Mouse (Mus musculus) spleen, adult 2 months (tissue): ENCODE data around the gene Mospd2.

Experiments
- CTCF ChIP-seq: fragments of 200-500 bp; IDR thresholded peaks from 2 replicates; pipeline ENCODE4 v1.5.1; 2011; ENCODE audit warnings: mild to moderate bottlenecking, inconsistent platforms; ENCODE audit not compliant: insufficient read depth, insufficient read length, insufficient replicate concordance; ENCODE audit errors: extremely low read depth
- POLR2A ChIP-seq: fragments of 200-500 bp; IDR thresholded peaks from 2 replicates; pipeline ENCODE4 v1.6.1; 2011; ENCODE audit warnings: low read depth, low read length, inconsistent platforms

DNA sequence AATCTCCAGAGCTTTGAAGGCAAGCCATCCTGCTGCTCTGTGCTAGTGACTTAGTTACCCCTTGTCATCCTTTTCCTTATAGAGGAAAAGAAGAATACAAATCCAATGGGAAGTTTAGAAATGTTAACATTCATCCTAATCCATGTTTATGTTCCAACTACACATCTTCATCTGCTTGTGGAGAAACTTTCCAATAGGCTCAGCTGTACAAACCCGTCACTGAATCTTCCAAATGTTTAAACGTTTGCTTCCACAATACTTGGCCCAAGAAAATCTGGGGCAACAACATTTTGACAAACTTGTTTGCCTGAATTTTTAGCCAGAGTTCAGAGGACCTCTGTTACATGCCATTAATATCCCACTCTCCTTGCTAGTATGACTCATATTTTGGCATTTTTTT is 78.3 kb downstream of the Mospd2 start:
- TF ChIP-seq CTCF (no peak), POLR2A (no peak)
